Mouse (Mus musculus): ENCODE data around the gene Trpv4.

The Trpv4 gene

GRCm38 (mm10) chr5:114589454-114589853 is 68.8 kb downstream of the Trpv4 start:
- no peak for DNase-seq (ENCODE audit: low spot score)

GRCm38 (mm10) chr5:114589026-114589425 is 69.2 kb downstream of the Trpv4 start:
- DNase-seq (ENCODE audit: low spot score): no peak

- DNase-seq (ENCODE audit: low spot score): no peak
Observed at GRCm38 (mm10) chr5:114588416-114588815, 69.8 kb downstream of the Trpv4 start.

GRCm38 (mm10) chr5:114587908-114588307 is 70.3 kb downstream of the Trpv4 start:
- no peak for DNase-seq (ENCODE audit: low spot score)

- no peak for DNase-seq (ENCODE audit: low spot score)
Observed at GRCm38 (mm10) chr5:114585682-114586081, 72.5 kb downstream of the Trpv4 start.

GRCm38 (mm10) chr5:114584293-114585104 is 73.7 kb downstream of the Trpv4 start:
- DNase-seq (ENCODE audit: low spot score): no peak

- no peak for DNase-seq (ENCODE audit: low spot score)
Observed at GRCm38 (mm10) chr5:114583490-114584175, 74.6 kb downstream of the Trpv4 start.

- no peak for DNase-seq (ENCODE audit: low spot score)
Observed at GRCm38 (mm10) chr5:114583046-114583445, 75.2 kb downstream of the Trpv4 start.

GRCm38 (mm10) chr5:114581486-114581885 is 76.7 kb downstream of the Trpv4 start:
- DNase-seq (ENCODE audit: low spot score): no peak

GRCm38 (mm10) chr5:114579714-114580357 is 78.4 kb downstream of the Trpv4 start:
- DNase-seq (ENCODE audit: low spot score): no peak

GRCm38 (mm10) chr5:114578361-114578760 is 79.9 kb downstream of the Trpv4 start:
- no peak for DNase-seq (ENCODE audit: low spot score)

- DNase-seq (ENCODE audit: low spot score): no peak
Observed at GRCm38 (mm10) chr5:114575986-114576605, 82.1 kb downstream of the Trpv4 start.

GRCm38 (mm10) chr5:114575530-114575929 is 82.7 kb downstream of the Trpv4 start:
- peak; percentile 49 for DNase-seq (ENCODE audit: low spot score)

- DNase-seq (ENCODE audit: low spot score): no peak
Observed at GRCm38 (mm10) chr5:114575010-114575409, 83.2 kb downstream of the Trpv4 start.

- no peak for DNase-seq (ENCODE audit: low spot score)
Observed at GRCm38 (mm10) chr5:114573920-114574628, 84.1 kb downstream of the Trpv4 start.

- no peak for DNase-seq (ENCODE audit: low spot score)
Observed at GRCm38 (mm10) chr5:114572997-114573396, 85.2 kb downstream of the Trpv4 start.

Measured in MN1 (cell line).